Mouse (Mus musculus): ENCODE measurements around the gene Cabcoco1. TPM values are rescaled to one million over a fixed set of nuclear protein-coding genes. Genes with fewer than 3 reads are reported as not detected.

The Cabcoco1 gene
- polyA plus RNA-seq, 1 experiment from 2014 or later, result 1.3 TPM

DNA sequence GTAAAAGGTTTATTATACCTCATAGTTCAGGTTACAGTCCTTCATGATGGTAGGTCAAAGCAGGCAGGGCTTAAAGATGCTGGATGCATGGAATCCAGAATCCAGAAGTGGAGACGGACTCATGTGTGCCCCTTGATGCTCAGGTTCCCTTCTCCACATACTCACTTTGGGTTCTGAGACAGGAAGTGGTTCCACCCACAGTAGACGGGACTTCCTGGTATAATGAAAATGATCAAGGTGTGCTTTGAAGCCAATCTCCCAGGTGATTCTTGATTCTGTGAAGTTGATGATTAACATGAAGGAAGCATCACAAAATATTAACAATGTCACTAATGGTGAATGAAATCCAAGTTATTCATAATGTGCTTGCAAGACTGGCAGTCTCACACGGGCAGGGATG, 12.0 kb upstream of the Cabcoco1 start:
- Histone ChIP-seq H3K36me3 (ENCODE audit: control insufficient read depth, insufficient read depth, low read length) (no peaks in the 10 kb centered on the region), H3K4me1 (ENCODE audit: control insufficient read depth, insufficient read depth, low read length) (0 out of 2 replicates have a peak, but pooled peaks cover 3% of the 10 kb centered on the region), H3K4me3 (ENCODE audit: low read depth, low read length) (no peak overlapping the region), H3K9ac (replicated peaks; ENCODE audit: low read depth, low read length) (no peak overlapping the region), H3K27me3 (ENCODE audit: control insufficient read depth, insufficient read depth, low read length) (no peaks in the 10 kb centered on the region), H3K27ac (ENCODE audit: low read depth, low read length) (no peak overlapping the region), H3K4me2 (ENCODE audit: low read depth, low read length) (no peak overlapping the region), H3K9me3 (ENCODE audit: control insufficient read depth, low read length) (no peaks in the 10 kb centered on the region)
- WGBS, result 93% methylated on average over 3 of the region's 3 CpGs
- no peak for ATAC-seq (ENCODE audit: low read depth)

- Histone ChIP-seq H3K4me1 (ENCODE audit: control insufficient read depth, insufficient read depth, low read length) (no peaks in the 10 kb centered on the region), H3K27me3 (ENCODE audit: control insufficient read depth, insufficient read depth, low read length) (no peaks in the 10 kb centered on the region), H3K27ac (ENCODE audit: low read depth, low read length) (no peak overlapping the region), H3K36me3 (ENCODE audit: control insufficient read depth, insufficient read depth, low read length) (no peaks in the 10 kb centered on the region), H3K4me2 (ENCODE audit: low read depth, low read length) (no peak overlapping the region), H3K4me3 (ENCODE audit: low read depth, low read length) (no peak overlapping the region), H3K9ac (replicated peaks; ENCODE audit: low read depth, low read length) (no peak overlapping the region), H3K9me3 (ENCODE audit: control insufficient read depth, low read length) (no peaks in the 10 kb centered on the region)
- WGBS, result 89% methylated on average over 2 of the region's 2 CpGs
- ATAC-seq (ENCODE audit: low read depth), result no peak
These were observed 10.9 kb upstream of the Cabcoco1 start for GRCm38 (mm10) chr10:68552556-68552955.

GRCm38 (mm10) chr10:68551316-68551715, 9.6 kb upstream of the Cabcoco1 start:
- no peaks in the 10 kb centered on the region for H3K27me3 ChIP-seq (ENCODE audit: control insufficient read depth, insufficient read depth, low read length)
- no peak overlapping the region for H3K27ac ChIP-seq (ENCODE audit: low read depth, low read length)
- H3K9ac ChIP-seq (replicated peaks; ENCODE audit: low read depth, low read length), result no peak overlapping the region
- H3K4me3 ChIP-seq (ENCODE audit: low read depth, low read length), result no peak overlapping the region
- H3K9me3 ChIP-seq (ENCODE audit: control insufficient read depth, low read length), result no peaks in the 10 kb centered on the region
- ATAC-seq (ENCODE audit: low read depth), result no peak
- 83% methylated on average over 7 of the region's 7 CpGs for WGBS
- no peaks in the 10 kb centered on the region for H3K4me1 ChIP-seq (ENCODE audit: control insufficient read depth, insufficient read depth, low read length)
- no peak overlapping the region for H3K4me2 ChIP-seq (ENCODE audit: low read depth, low read length)
- H3K36me3 ChIP-seq (ENCODE audit: control insufficient read depth, insufficient read depth, low read length), result no peaks in the 10 kb centered on the region

DNA sequence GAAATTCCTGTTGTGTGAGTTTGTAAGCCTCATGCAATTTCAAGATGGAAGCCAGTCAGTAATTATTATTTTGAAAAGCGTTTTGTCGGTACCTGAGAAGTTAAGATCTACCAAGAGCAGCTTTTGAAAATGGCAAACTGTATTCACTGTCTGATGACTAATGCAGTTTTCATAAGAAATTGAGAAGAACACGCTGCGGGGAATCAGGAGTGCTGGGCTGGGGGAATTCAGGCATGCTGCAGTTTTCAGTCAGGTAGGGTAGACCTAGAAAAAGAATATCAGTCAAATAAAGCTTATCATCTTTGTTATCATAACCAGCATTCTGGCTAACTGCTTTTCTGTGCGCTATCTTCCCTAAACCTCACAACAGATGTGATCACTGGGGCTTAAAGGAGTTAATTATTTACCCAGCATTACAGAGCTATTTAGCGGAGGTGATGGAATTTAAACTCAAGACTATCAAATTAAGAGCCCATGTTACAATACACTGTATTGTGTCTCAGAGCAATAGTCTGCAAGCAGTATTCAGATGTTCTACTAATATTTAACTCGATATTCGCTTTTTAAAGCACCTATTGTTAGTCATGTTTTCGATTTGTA, 9.1 kb upstream of the Cabcoco1 start:
- ATAC-seq (ENCODE audit: low read depth), result peak; percentile 70; the same call in 1 of the 2 replicates
- Histone ChIP-seq H3K36me3 (ENCODE audit: control insufficient read depth, insufficient read depth, low read length) (no peaks in the 10 kb centered on the region), H3K27me3 (ENCODE audit: control insufficient read depth, insufficient read depth, low read length) (no peaks in the 10 kb centered on the region), H3K4me1 (ENCODE audit: control insufficient read depth, insufficient read depth, low read length) (no peaks in the 10 kb centered on the region), H3K9ac (replicated peaks; ENCODE audit: low read depth, low read length) (no peak overlapping the region), H3K4me3 (ENCODE audit: low read depth, low read length) (no peak overlapping the region), H3K9me3 (ENCODE audit: control insufficient read depth, low read length) (no peaks in the 10 kb centered on the region), H3K4me2 (ENCODE audit: low read depth, low read length) (no peak overlapping the region), H3K27ac (ENCODE audit: low read depth, low read length) (no peak overlapping the region)
- 72% methylated on average over 9 of the region's 9 CpGs for WGBS

DNA sequence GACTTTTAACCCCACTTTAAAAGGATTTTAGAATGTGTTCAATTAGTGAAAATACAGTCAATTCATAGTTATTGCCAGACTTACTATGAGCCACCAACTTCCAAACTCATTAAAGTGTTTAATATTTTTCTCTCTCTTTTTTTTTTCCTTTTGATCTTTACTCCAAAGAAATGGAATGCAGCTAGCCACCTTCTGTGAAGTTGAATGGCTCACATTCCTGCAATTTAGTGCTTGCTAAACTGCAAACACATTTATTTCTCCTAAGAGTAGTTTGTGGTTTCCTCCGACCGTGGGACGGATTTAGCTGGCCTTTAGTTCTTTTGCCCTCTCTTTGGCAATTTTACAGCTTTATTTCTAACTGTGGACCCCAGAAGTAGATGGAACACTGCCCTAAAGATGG, 1.4 kb upstream of the Cabcoco1 start:
- Histone ChIP-seq H3K27ac (ENCODE audit: low read depth, low read length) (no peak overlapping the region), H3K36me3 (ENCODE audit: control insufficient read depth, insufficient read depth, low read length) (no peaks in the 10 kb centered on the region), H3K4me2 (ENCODE audit: low read depth, low read length) (no peak overlapping the region), H3K27me3 (ENCODE audit: control insufficient read depth, insufficient read depth, low read length) (no peaks in the 10 kb centered on the region), H3K4me1 (ENCODE audit: control insufficient read depth, insufficient read depth, low read length) (peaks cover 8% of the 10 kb centered on the region; the same call in 1 of the 2 replicates), H3K9ac (replicated peaks; ENCODE audit: low read depth, low read length) (no peak overlapping the region), H3K9me3 (ENCODE audit: control insufficient read depth, low read length) (no peaks in the 10 kb centered on the region), H3K4me3 (ENCODE audit: low read depth, low read length) (no peak overlapping the region)
- ATAC-seq (ENCODE audit: low read depth), result no peak
- 69% methylated on average over 3 of the region's 3 CpGs for WGBS

DNA sequence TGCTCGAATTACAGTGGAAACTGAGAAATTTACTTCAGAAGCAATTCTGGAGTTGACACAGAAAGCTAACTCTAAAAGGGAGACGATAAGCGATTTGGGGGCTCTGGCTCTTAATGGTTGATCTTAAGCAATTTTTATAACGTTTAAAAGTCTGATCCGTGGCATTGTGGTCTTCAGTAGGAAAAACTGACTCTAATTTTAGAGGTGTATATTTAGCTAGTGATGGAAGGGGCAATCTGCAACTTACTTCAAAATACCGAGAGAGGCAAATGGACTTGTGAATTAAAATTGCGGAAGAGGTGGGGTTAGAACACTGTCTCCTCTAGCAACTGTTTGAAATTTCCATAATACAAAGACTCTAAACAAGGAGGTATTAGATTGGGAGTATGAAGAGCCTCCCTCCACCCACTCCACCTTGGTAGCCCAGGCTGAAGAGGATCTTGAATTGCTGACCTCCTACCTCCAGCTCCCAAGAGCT, 286 bp upstream of the Cabcoco1 start:
- Histone ChIP-seq H3K9me3 (ENCODE audit: control insufficient read depth, low read length) (no peaks in the 10 kb centered on the region), H3K27ac (ENCODE audit: low read depth, low read length) (no peak overlapping the region), H3K9ac (replicated peaks; ENCODE audit: low read depth, low read length) (no peak overlapping the region), H3K4me3 (ENCODE audit: low read depth, low read length) (peak overlapping the region; percentile 23; the same call in 1 of the 2 replicates), H3K36me3 (ENCODE audit: control insufficient read depth, insufficient read depth, low read length) (no peaks in the 10 kb centered on the region), H3K4me2 (ENCODE audit: low read depth, low read length) (peak overlapping the region; percentile 47), H3K27me3 (ENCODE audit: control insufficient read depth, insufficient read depth, low read length) (no peaks in the 10 kb centered on the region), H3K4me1 (ENCODE audit: control insufficient read depth, insufficient read depth, low read length) (peaks cover 8% of the 10 kb centered on the region; the same call in 1 of the 2 replicates)
- WGBS, result 52% methylated on average over 7 of the region's 7 CpGs
- ATAC-seq (ENCODE audit: low read depth), result no peak

DNA sequence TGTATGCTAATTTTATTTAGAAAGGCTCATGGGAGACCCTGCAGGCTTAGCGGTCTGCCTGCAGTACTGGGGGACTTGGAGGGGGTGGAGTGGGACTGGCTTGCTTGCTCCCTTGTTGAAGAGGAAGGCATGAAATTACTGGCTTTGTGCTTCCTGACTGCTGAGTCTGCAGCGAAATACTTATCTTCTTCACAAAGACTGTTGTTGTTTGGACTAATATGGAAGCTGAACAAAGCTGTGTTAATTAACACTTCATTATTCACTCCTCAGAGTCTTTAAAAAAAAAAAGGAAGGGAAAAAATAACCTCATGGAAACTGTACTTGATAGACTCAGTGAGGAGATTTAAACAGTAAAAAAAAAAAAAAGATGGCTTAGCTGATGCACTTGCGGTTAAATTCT, 1.1 kb downstream of the Cabcoco1 start:
- Histone ChIP-seq H3K4me2 (ENCODE audit: low read depth, low read length) (no peak overlapping the region), H3K27ac (ENCODE audit: low read depth, low read length) (peak overlapping the region; percentile 7; the same call in 1 of the 2 replicates)

DNA sequence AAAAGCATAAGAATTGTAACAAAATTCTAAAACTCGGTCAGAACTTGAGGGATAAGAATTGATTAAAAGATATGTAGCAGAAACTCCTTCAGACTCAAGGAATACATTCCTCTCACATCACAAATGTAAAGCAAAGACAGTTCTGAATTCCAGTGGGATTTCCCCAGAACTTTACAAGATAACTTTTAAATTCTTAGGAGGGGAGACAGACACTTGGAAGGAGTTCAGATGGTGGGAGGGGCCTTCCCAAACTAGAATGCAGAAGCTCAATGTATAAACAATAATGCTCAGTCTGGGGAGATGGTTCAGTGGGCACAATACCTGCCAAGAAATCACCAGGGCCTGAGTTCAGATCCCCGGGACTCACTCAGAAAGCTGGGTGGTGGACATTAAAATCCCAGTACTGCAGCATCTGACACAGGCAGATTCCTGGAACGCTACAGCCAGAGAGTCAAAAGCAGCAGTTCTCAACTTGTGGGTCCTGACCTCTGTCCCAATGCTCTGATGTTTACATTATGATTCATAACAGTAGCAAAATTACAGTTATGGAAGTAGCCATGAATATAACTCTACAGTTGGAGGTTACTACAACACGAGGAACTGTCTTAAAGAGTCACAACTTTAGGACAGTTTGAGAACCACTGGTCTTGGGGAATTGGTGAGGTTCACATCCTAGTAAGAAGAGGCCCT, 4.3 kb downstream of the Cabcoco1 start:
- Histone ChIP-seq H3K27ac (ENCODE audit: low read depth, low read length) (no peak overlapping the region), H3K4me1 (ENCODE audit: control insufficient read depth, insufficient read depth, low read length) (peaks cover 8% of the 10 kb centered on the region; the same call in 1 of the 2 replicates), H3K4me3 (ENCODE audit: low read depth, low read length) (no peak overlapping the region), H3K36me3 (ENCODE audit: control insufficient read depth, insufficient read depth, low read length) (no peaks in the 10 kb centered on the region), H3K9ac (replicated peaks; ENCODE audit: low read depth, low read length) (no peak overlapping the region), H3K9me3 (ENCODE audit: control insufficient read depth, low read length) (no peaks in the 10 kb centered on the region), H3K27me3 (ENCODE audit: control insufficient read depth, insufficient read depth, low read length) (no peaks in the 10 kb centered on the region), H3K4me2 (ENCODE audit: low read depth, low read length) (no peak overlapping the region)
- no peak for ATAC-seq (ENCODE audit: low read depth)
- 82% methylated on average over 4 of the region's 4 CpGs for WGBS

More for the DNA sequence above, 1.1 kb downstream of the Cabcoco1 start:
- Histone ChIP-seq H3K4me1 (ENCODE audit: control insufficient read depth, insufficient read depth, low read length) (peaks cover 8% of the 10 kb centered on the region; the same call in 1 of the 2 replicates), H3K27me3 (ENCODE audit: control insufficient read depth, insufficient read depth, low read length) (no peaks in the 10 kb centered on the region), H3K9ac (replicated peaks; ENCODE audit: low read depth, low read length) (no peak overlapping the region), H3K9me3 (ENCODE audit: control insufficient read depth, low read length) (no peaks in the 10 kb centered on the region), H3K4me3 (ENCODE audit: low read depth, low read length) (no peak overlapping the region), H3K36me3 (ENCODE audit: control insufficient read depth, insufficient read depth, low read length) (no peaks in the 10 kb centered on the region)
- 24% methylated on average over 3 of the region's 3 CpGs for WGBS
- ATAC-seq (ENCODE audit: low read depth), result peak; percentile 72; the same call in 1 of the 2 replicates

DNA sequence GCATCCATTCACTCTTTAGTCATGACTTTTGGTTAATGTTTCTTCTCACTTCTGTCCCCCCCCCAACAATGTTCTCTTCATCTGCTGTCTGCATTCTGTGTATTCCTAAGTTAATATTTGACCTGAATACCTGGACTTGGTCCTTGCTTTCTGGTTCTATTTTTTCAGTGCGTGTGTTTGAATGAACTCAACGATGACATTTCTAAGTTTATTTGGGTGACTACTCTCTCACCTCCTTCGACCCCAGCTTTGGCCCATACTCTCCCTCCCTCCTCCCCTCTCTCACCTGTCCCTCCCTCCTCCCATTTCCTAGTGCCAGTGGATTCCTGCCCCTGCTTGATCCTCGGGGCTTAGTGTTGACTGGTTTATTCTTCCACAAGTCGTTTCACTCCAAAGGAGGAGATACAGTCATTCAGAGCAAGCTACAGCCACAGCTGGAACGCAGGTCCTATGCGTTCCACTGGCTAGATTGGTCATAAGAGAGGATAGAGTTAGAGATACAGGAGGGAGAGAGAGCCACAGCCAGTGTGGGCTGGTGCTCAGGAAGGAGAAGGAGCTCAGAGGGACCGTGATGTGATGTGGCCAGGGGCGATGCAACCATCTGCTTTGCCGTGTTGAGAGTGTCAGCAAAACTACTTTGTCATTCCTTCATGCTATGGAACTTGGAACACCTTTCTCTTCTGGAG, 12.2 kb downstream of the Cabcoco1 start:
- no peak for ATAC-seq (ENCODE audit: low read depth)
- H3K4me2 ChIP-seq (ENCODE audit: low read depth, low read length), result no peak overlapping the region
- no peaks in the 10 kb centered on the region for H3K4me1 ChIP-seq (ENCODE audit: control insufficient read depth, insufficient read depth, low read length)
- 86% methylated on average over 10 of the region's 10 CpGs for WGBS
- H3K9me3 ChIP-seq (ENCODE audit: control insufficient read depth, low read length), result no peaks in the 10 kb centered on the region
- H3K27me3 ChIP-seq (ENCODE audit: control insufficient read depth, insufficient read depth, low read length), result no peaks in the 10 kb centered on the region
- no peaks in the 10 kb centered on the region for H3K36me3 ChIP-seq (ENCODE audit: control insufficient read depth, insufficient read depth, low read length)
- no peak overlapping the region for H3K9ac ChIP-seq (replicated peaks; ENCODE audit: low read depth, low read length)
- H3K27ac ChIP-seq (ENCODE audit: low read depth, low read length), result no peak overlapping the region
- H3K4me3 ChIP-seq (ENCODE audit: low read depth, low read length), result no peak overlapping the region
